Comparison of ENCODE assay signal across 8 mouse cellular contexts in the genomic region with DNA sequence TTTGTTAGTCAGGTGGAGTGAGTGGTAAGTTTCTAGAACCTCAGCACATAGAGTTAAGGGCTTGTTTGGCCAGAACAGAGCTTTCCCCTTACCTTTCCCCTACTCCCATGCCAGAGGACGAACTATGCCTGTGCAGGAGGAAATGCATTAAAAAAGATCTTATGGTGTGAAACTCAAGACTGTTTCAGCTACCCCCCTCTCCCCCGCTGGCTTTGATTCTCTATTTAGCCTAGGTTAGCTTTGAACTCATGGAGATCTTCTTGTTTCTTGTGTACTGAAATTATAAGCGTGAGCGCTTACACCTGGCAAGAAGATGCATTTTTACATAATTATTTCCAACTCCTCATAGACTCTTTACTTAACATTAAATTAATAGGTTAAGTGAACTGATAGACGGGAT. TPM values are rescaled to one million over a fixed set of nuclear protein-coding genes. Genes with fewer than 3 reads are reported as not detected.
DNase-seq lines count a peak whose midpoint lies in the region; ATAC-seq and TF ChIP-seq lines count a peak whose summit lies in the region.

No protein-coding gene starts in this region.

- no peaks in the 10 kb centered on the region for H3K36me3 ChIP-seq in kidney, adult 2 months (ENCODE audit: control insufficient read depth, insufficient read depth, low read length)
- no peaks in the 10 kb centered on the region for H3K36me3 ChIP-seq in hindbrain, embryonic 13.5 days
- H3K36me3 ChIP-seq in midbrain, embryonic 14.5 days (ENCODE audit: control insufficient read depth, insufficient read depth, low read length): peaks cover 12% of the 10 kb centered on the region; the same call in 1 of the 2 replicates

- H3K4me2 ChIP-seq in hindbrain, embryonic 13.5 days: peak overlapping the region; percentile 78
- peak overlapping the region; percentile 72 for H3K4me2 ChIP-seq in midbrain, embryonic 14.5 days (ENCODE audit: low read length)

- H3K27me3 ChIP-seq in kidney, adult 2 months (replicated peaks; ENCODE audit: control insufficient read depth, insufficient read depth, low read length): no peaks in the 10 kb centered on the region
- H3K27me3 ChIP-seq in hindbrain, embryonic 13.5 days: no peaks in the 10 kb centered on the region
- H3K27me3 ChIP-seq in midbrain, embryonic 14.5 days (ENCODE audit: control insufficient read depth, insufficient read depth, low read length): no peaks in the 10 kb centered on the region

- 5% methylated on average over 5 of the region's 5 CpGs for WGBS in kidney, adult 2 months
- 12% methylated on average over 5 of the region's 5 CpGs for WGBS in hindbrain, embryonic 13.5 days
- WGBS in midbrain, embryonic 14.5 days: 9% methylated on average over 5 of the region's 5 CpGs

- H3K4me1 ChIP-seq in kidney, adult 2 months (ENCODE audit: control insufficient read depth, insufficient read depth, low read length): peaks cover 9% of the 10 kb centered on the region
- peaks cover 6% of the 10 kb centered on the region for H3K4me1 ChIP-seq in bone marrow macrophage, adult 2 months (ENCODE audit: control insufficient read depth, insufficient read depth, low read length)
- peaks cover 25% of the 10 kb centered on the region for H3K4me1 ChIP-seq in hindbrain, embryonic 13.5 days (replicated peaks)
- peaks cover 6% of the 10 kb centered on the region; the same call in 1 of the 2 replicates for H3K4me1 ChIP-seq in midbrain, embryonic 14.5 days (ENCODE audit: control insufficient read depth, insufficient read depth, low read length)

- no peak for TF ChIP-seq CTCF in kidney, adult 2 months (conservative IDR thresholded peaks at IDR 0.05; ENCODE audit: insufficient read depth, insufficient read length, low read depth, low read length)
- no peak for TF ChIP-seq CTCF in bone marrow macrophage, adult 2 months (IDR thresholded peaks at IDR 0.05; ENCODE audit: low read depth, low read length)

- TF ChIP-seq POLR2A in kidney, adult 2 months (IDR thresholded peaks at IDR 0.05; ENCODE audit: low read depth, low read length): no peak
- no peak for TF ChIP-seq POLR2A in bone marrow macrophage, adult 2 months (IDR thresholded peaks at IDR 0.05; ENCODE audit: borderline replicate concordance, low read depth, low read length)

- peak overlapping the region; percentile 94 for H3K4me3 ChIP-seq in kidney, adult 2 months (ENCODE audit: insufficient read depth, low read depth, low read length)
- H3K4me3 ChIP-seq in bone marrow macrophage, adult 2 months (ENCODE audit: insufficient read depth, low read length): peak overlapping the region; percentile 83
- peak overlapping the region; percentile 91 for H3K4me3 ChIP-seq in hindbrain, embryonic 13.5 days
- peak overlapping the region; percentile 96 for H3K4me3 ChIP-seq in midbrain, embryonic 14.5 days (replicated peaks; ENCODE audit: low read depth, low read length)

- peak overlapping the region; percentile 92 for H3K9ac ChIP-seq in hindbrain, embryonic 13.5 days
- peak overlapping the region; percentile 88 for H3K9ac ChIP-seq in midbrain, embryonic 14.5 days (replicated peaks; ENCODE audit: low read length)

- ATAC-seq in hindbrain, embryonic 13.5 days (ENCODE audit: low FRiP score): no peak
- no peak for ATAC-seq in midbrain, embryonic 14.5 days (ENCODE audit: low FRiP score, low TSS enrichment)

- DNase-seq in kidney, adult 2 months: no peak
- no peak for DNase-seq in kidney, adult 18-20 months
- peak; percentile 49 for DNase-seq in midbrain, embryonic 14.5 days
- no peak for DNase-seq in frontal cortex, postnatal 14 days (ENCODE audit: low spot score in 2 of 2)
- DNase-seq in B cell, adult 2 months: no peak
- no peak for DNase-seq in kidney, postnatal 36 days

- H3K27ac ChIP-seq in kidney, adult 2 months (ENCODE audit: insufficient read depth, low read depth, low read length): peak overlapping the region; percentile 87
- H3K27ac ChIP-seq in bone marrow macrophage, adult 2 months (ENCODE audit: insufficient read depth, low read depth, low read length): peak overlapping the region; percentile 90
- peak overlapping the region; percentile 97 for H3K27ac ChIP-seq in hindbrain, embryonic 13.5 days
- H3K27ac ChIP-seq in midbrain, embryonic 14.5 days (replicated peaks; ENCODE audit: low read depth, low read length): peak overlapping the region; percentile 93

- no peaks in the 10 kb centered on the region for H3K9me3 ChIP-seq in hindbrain, embryonic 13.5 days
- H3K9me3 ChIP-seq in midbrain, embryonic 14.5 days (ENCODE audit: control insufficient read depth, low read length): no peaks in the 10 kb centered on the region

RNA-seq across cellular contexts. Expression of gene Pex13, which starts 0.8 kb away (rescaled TPM):
- 10.1 and 11.5 TPM in 2 replicates for polyA plus RNA-seq in kidney, adult 2 months (2012; rRNA removed)
- polyA plus RNA-seq in bone marrow macrophage, adult 2 months (2012; ENCODE audit: insufficient read depth, insufficient read length, missing spikeins): 28.6 and 31.2 TPM in 2 replicates
- 33.2 and 35.2 TPM in 2 replicates for polyA plus RNA-seq in hindbrain, embryonic 13.5 days (2015; fragmentation: Nextera tagmentation; extraction: Ambion mirVana)
- polyA plus RNA-seq in midbrain, embryonic 14.5 days (2014; fragmentation: Nextera tagmentation; extraction: Ambion mirVana): 40.1 and 46.2 TPM in 2 replicates

RNA-seq across cellular contexts. Expression of gene Pus10, which starts 1.1 kb away (rescaled TPM):
- 2.2 and 3.2 TPM in 2 replicates for polyA plus RNA-seq in kidney, adult 2 months (2012; rRNA removed)
- 15.6 and 16.6 TPM in 2 replicates for polyA plus RNA-seq in bone marrow macrophage, adult 2 months (2012; ENCODE audit: insufficient read depth, insufficient read length, missing spikeins)
- polyA plus RNA-seq in hindbrain, embryonic 13.5 days (2015; fragmentation: Nextera tagmentation; extraction: Ambion mirVana): 11.8 and 14.0 TPM in 2 replicates
- polyA plus RNA-seq in midbrain, embryonic 14.5 days (2014; fragmentation: Nextera tagmentation; extraction: Ambion mirVana): 11.2 and 14.3 TPM in 2 replicates

RNA-seq across cellular contexts. Expression of gene 0610010F05Rik, which starts 33.1 kb away (rescaled TPM):
- 1.5 and 2.4 TPM in 2 replicates for polyA plus RNA-seq in kidney, adult 2 months (2012; rRNA removed)
- 10.8 and 14.9 TPM in 2 replicates for polyA plus RNA-seq in bone marrow macrophage, adult 2 months (2012; ENCODE audit: insufficient read depth, insufficient read length, missing spikeins)
- 142 and 149 TPM in 2 replicates for polyA plus RNA-seq in hindbrain, embryonic 13.5 days (2015; fragmentation: Nextera tagmentation; extraction: Ambion mirVana)
- polyA plus RNA-seq in midbrain, embryonic 14.5 days (2014; fragmentation: Nextera tagmentation; extraction: Ambion mirVana): 156 and 185 TPM in 2 replicates
